22 mouse cellular contexts compared by ENCODE assay signal in genomic region chr12:51073503-51073902, GRCm38 (mm10).
DNase-seq lines count a peak whose midpoint lies in the region; TF ChIP-seq lines count a peak whose summit lies in the region.
"Had no signal": no experiment of that assay in that cellular context is flagged by ENCODE, and none has a peak within 500 bp of the region (broad histone marks: within the 10 kb centered on the region; RNA-seq: fewer than 3 reads in every experiment).

No protein-coding gene starts in this region.

- DNase-seq in CH12.LX (ENCODE audit: extremely low read depth) (no peak), ES-E14 (ENCODE audit: low read depth, low spot score) (no peak), MEL (ENCODE audit: low read depth, low spot score) (no peak)
- DNase-seq in layer of hippocampus, postnatal 36 days, result no peak
- no peak for DNase-seq in c-Kit-positive CD71-positive TER-119-positive erythroid progenitor cells, embryonic 14.5 days (ENCODE audit: low spot score)
- no peak for DNase-seq in left cerebral cortex, postnatal 10 days (ENCODE audit: extremely low spot score in 1 of 2, low spot score in 2 of 2)
- DNase-seq: adrenal gland, adult 2 months; adrenal gland, adult 8-10 months; adrenal gland, postnatal 10 days; adrenal gland, postnatal 14 days; adrenal gland, postnatal 25 days; adrenal gland, postnatal 36 days; B cell, adult 2 months; cerebellum, adult 11 months; cerebellum, adult 11-12 months; cerebellum, adult 18-20 months; cerebellum, adult 2 months; cerebellum, adult 8-10 months; cerebellum, adult 9-10 months; cerebellum, adult 9-11 months had no signal

- H3K79me2 ChIP-seq in CH12.LX (replicated peaks; ENCODE audit: control insufficient read depth, extremely low read depth, insufficient read depth, poor library complexity, severe bottlenecking) (no peaks in the 10 kb centered on the region), MEL (ENCODE audit: control insufficient read depth, insufficient read depth, low read length, poor library complexity) (no peaks in the 10 kb centered on the region)

- H3K4me1 ChIP-seq in CH12.LX (ENCODE audit: control insufficient read depth in 1 of 2, insufficient read depth in 2 of 2) (no peaks in the 10 kb centered on the region), ES-E14 (ENCODE audit: control insufficient read depth in 2 of 2, insufficient read depth in 2 of 2, low read length in 2 of 2, poor library complexity in 1 of 2) (no peaks in the 10 kb centered on the region), MEL (ENCODE audit: control insufficient read depth in 1 of 2, insufficient read depth in 2 of 2, low read length in 2 of 2) (no peaks in the 10 kb centered on the region)

- no peak for TF ChIP-seq CTCF in CH12.LX (conservative IDR thresholded peaks at IDR 0.05 in 1 of 2, IDR thresholded peaks at IDR 0.05 in 1 of 2; ENCODE audit: low read depth in 2 of 2, low read length in 2 of 2)
- TF ChIP-seq CTCF in MEL (IDR thresholded peaks at IDR 0.05 in 2 of 3, conservative IDR thresholded peaks at IDR 0.05 in 1 of 3; ENCODE audit: control insufficient read depth in 1 of 3, insufficient read depth in 1 of 3, low read depth in 2 of 3, low read length in 3 of 3, poor library complexity in 1 of 3, severe bottlenecking in 1 of 3), result no peak

- TF ChIP-seq EP300 in CH12.LX (IDR thresholded peaks at IDR 0.05; ENCODE audit: low read length) (no peak), MEL (IDR thresholded peaks at IDR 0.05; ENCODE audit: low read depth in 1 of 2, low read length in 2 of 2) (no peak)

- TF ChIP-seq POLR2A in CH12.LX (IDR thresholded peaks at IDR 0.05; ENCODE audit: low read depth, low read length), result no peak
- no peak for TF ChIP-seq POLR2A in MEL (IDR thresholded peaks at IDR 0.05; ENCODE audit: control insufficient read depth in 1 of 2, insufficient read depth in 1 of 2, low read depth in 1 of 2, low read length in 2 of 2, poor library complexity in 1 of 2)

- TF ChIP-seq RAD21 in CH12.LX (IDR thresholded peaks at IDR 0.05; ENCODE audit: low read depth, low read length) (no peak), MEL (IDR thresholded peaks at IDR 0.05; ENCODE audit: low read depth, low read length) (no peak)

- H3K9ac ChIP-seq in CH12.LX (ENCODE audit: insufficient read depth, low read depth), result no peak overlapping the region
- no peak overlapping the region for H3K9ac ChIP-seq in ES-E14 (ENCODE audit: insufficient read depth, low read depth, low read length, poor library complexity, severe bottlenecking)
- no peak overlapping the region for H3K9ac ChIP-seq in MEL (ENCODE audit: control insufficient read depth, low read depth, low read length, poor library complexity, severe bottlenecking)

- H3K9me3 ChIP-seq in CH12.LX (replicated peaks; ENCODE audit: low read length) (peaks cover 32% of the 10 kb centered on the region), ES-E14 (ENCODE audit: control insufficient read depth, insufficient read depth, low read depth, low read length) (no peaks in the 10 kb centered on the region), MEL (replicated peaks; ENCODE audit: insufficient read depth, low read length) (no peaks in the 10 kb centered on the region)

- intact Hi-C loops in left cerebral cortex, postnatal 10 days (cut with DNase I), result no loop called here

- no peaks in the 10 kb centered on the region for H3K36me3 ChIP-seq in CH12.LX (replicated peaks in 1 of 2; ENCODE audit: control insufficient read depth in 1 of 2, insufficient read depth in 1 of 2, low read length in 1 of 2)
- no peaks in the 10 kb centered on the region for H3K36me3 ChIP-seq in ES-E14 (ENCODE audit: control insufficient read depth, insufficient read depth, low read length, poor library complexity, severe bottlenecking)
- H3K36me3 ChIP-seq in MEL (ENCODE audit: control insufficient read depth in 1 of 2, insufficient read depth in 2 of 2, low read length in 2 of 2), result no peaks in the 10 kb centered on the region
- H3K36me3 ChIP-seq: G1E had no signal

- H3K27me3 ChIP-seq in CH12.LX (replicated peaks) (no peaks in the 10 kb centered on the region), MEL (ENCODE audit: control insufficient read depth in 1 of 2, insufficient read depth in 2 of 2, low read length in 2 of 2) (no peaks in the 10 kb centered on the region)
- H3K27me3 ChIP-seq: Patski had no signal

- H3K4me2 ChIP-seq in CH12.LX (ENCODE audit: insufficient read depth, low read depth, poor library complexity, severe bottlenecking), result no peak overlapping the region

- in situ Hi-C loops in CH12.LX (cut with MboI; ENCODE audit: low pct_ligation_motif_present, low pct_unique_long_range_greater_than_20kb, low sequenced_read_pairs) (no loop called here), ES-E14 (cut with MboI; ENCODE audit: low sequenced_read_pairs in 2 of 2, unreplicated experiment in 2 of 2) (no loop called here)

- H3K4me3 ChIP-seq in CH12.LX (replicated peaks in 1 of 3; ENCODE audit: low read depth in 2 of 3, low read length in 2 of 3, poor library complexity in 1 of 3), result no peak overlapping the region
- no peak overlapping the region for H3K4me3 ChIP-seq in ES-E14 (ENCODE audit: insufficient read depth in 1 of 2, low read depth in 1 of 2, low read length in 2 of 2, poor library complexity in 1 of 2, severe bottlenecking in 1 of 2)
- H3K4me3 ChIP-seq in MEL (ENCODE audit: control insufficient read depth in 1 of 2, insufficient read depth in 1 of 2, low read depth in 2 of 2, low read length in 2 of 2), result no peak overlapping the region

- dilution Hi-C loops in CH12.LX (cut with MboI; ENCODE audit: extremely low pct_ligation_motif_present, extremely low pct_unique_long_range_greater_than_20kb, low sequenced_read_pairs), result no loop called here

- H3K27ac ChIP-seq in CH12.LX (ENCODE audit: insufficient read depth, low read depth) (no peak overlapping the region), ES-E14 (ENCODE audit: insufficient read depth, low read depth, low read length, poor library complexity, severe bottlenecking) (no peak overlapping the region), MEL (ENCODE audit: control insufficient read depth, low read depth, low read length) (no peak overlapping the region)

TF ChIP-seq in CH12.LX, 34 proteins besides CTCF, POLR2A, EP300 and RAD21:
- TF ChIP-seq NELFE (IDR thresholded peaks at IDR 0.05; ENCODE audit: low read depth, low read length), result no peak
- TF ChIP-seq NRF1 (IDR thresholded peaks at IDR 0.05; ENCODE audit: low read depth, low read length), result no peak
- no peak for TF ChIP-seq CHD1 (IDR thresholded peaks at IDR 0.05; ENCODE audit: low read depth, low read length)
- TF ChIP-seq TBP (conservative IDR thresholded peaks at IDR 0.05; ENCODE audit: low read depth, low read length), result no peak
- no peak for TF ChIP-seq POLR2AphosphoS2 (IDR thresholded peaks at IDR 0.05; ENCODE audit: low read depth, low read length)
- TF ChIP-seq MAFK (IDR thresholded peaks at IDR 0.05; ENCODE audit: insufficient replicate concordance, low read length), result peak; percentile 64
- TF ChIP-seq ZKSCAN1 (IDR thresholded peaks at IDR 0.05; ENCODE audit: borderline replicate concordance, low read depth, low read length), result no peak
- no peak for TF ChIP-seq ZNF384 (IDR thresholded peaks at IDR 0.05; ENCODE audit: low read depth, low read length)

TF ChIP-seq in ES-E14, 5 proteins besides CTCF, POLR2A, EP300 and RAD21:
- peak; percentile 88 for TF ChIP-seq MAFK (IDR thresholded peaks at IDR 0.05; ENCODE audit: insufficient read depth, low read depth, low read length)
- TF ChIP-seq ZNF384 (IDR thresholded peaks at IDR 0.05; ENCODE audit: low read depth, low read length), result no peak

TF ChIP-seq in MEL, 35 proteins besides CTCF, POLR2A, EP300 and RAD21:
- peak; percentile 56; the same call in 1 of the 2 replicates for TF ChIP-seq MAFK (IDR thresholded peaks at IDR 0.05; ENCODE audit: borderline replicate concordance, low read depth, low read length)
- TF ChIP-seq E2F4 (IDR thresholded peaks at IDR 0.05; ENCODE audit: borderline replicate concordance, low read depth, low read length), result no peak
TF ChIP-seq in MEL: peak in this region for 1.

Comparison
In these comparisons a context has a peak if more than half of its experiments do, and no peak if none do; other contexts are left out.
1. Of the 35 proteins assayed by ChIP-seq in both MEL and CH12.LX: peak only in MEL: none; only in CH12.LX: none; in both: MAFK; in neither: 34.